Mouse (Mus musculus): ENCODE data around the gene 0610037L13Rik.

0610037L13Rik gene

GRCm38 (mm10) chr4:107921152-107921695 lies 31.6 kb downstream of the 0610037L13Rik start:
- peak; percentile 77 to 81 for DNase-seq

- peak; percentile 19 to 24 for DNase-seq
These were observed 32.3 kb downstream of the 0610037L13Rik start for GRCm38 (mm10) chr4:107921952-107922351.

GRCm38 (mm10) chr4:107923145-107923802 lies 33.7 kb downstream of the 0610037L13Rik start, which contains the start of gene Cpt2:
Cpt2 (minus strand) TSS chr4:107923610.
- peak; percentile 97 to 98 for DNase-seq

GRCm38 (mm10) chr4:107923803-107924194 lies 34.2 kb downstream of the 0610037L13Rik start:
- no peak for DNase-seq

- no peak for DNase-seq
These were observed 38.7 kb downstream of the 0610037L13Rik start for GRCm38 (mm10) chr4:107928269-107928668.

- no peak for DNase-seq
These were observed 39.1 kb downstream of the 0610037L13Rik start for GRCm38 (mm10) chr4:107928726-107929125.

- DNase-seq, result no peak
These were observed 41.8 kb downstream of the 0610037L13Rik start for GRCm38 (mm10) chr4:107931453-107931852.

- DNase-seq, result no peak
These were observed 43.6 kb downstream of the 0610037L13Rik start for GRCm38 (mm10) chr4:107933239-107933638.

GRCm38 (mm10) chr4:107935254-107935653 lies 45.6 kb downstream of the 0610037L13Rik start:
- DNase-seq, result no peak

- DNase-seq, result peak; percentile 91 to 93
These were observed 47.7 kb downstream of the 0610037L13Rik start for GRCm38 (mm10) chr4:107937338-107937737.

- no peak for DNase-seq
These were observed 48.5 kb downstream of the 0610037L13Rik start for GRCm38 (mm10) chr4:107938124-107938523.

- no peak for DNase-seq
These were observed 53.1 kb downstream of the 0610037L13Rik start for GRCm38 (mm10) chr4:107942741-107943140.

GRCm38 (mm10) chr4:107944141-107944540 lies 54.5 kb downstream of the 0610037L13Rik start:
- DNase-seq, result no peak

Data from kidney, postnatal 4 days (tissue).